Mouse (Mus musculus) heart, embryonic 16.5 days (tissue): ENCODE measurements at regions not wholly inside any gene's neighbourhood (a gene's known extent, or its start where the extent isn't known, plus 50 kb on each side); places are given as distances from the start of the nearest gene placed in this dataset.

Source experiments
- ATAC-seq: fragments of 200-750 bp; cut with Nextera tagmentation; replicated peaks from 2 replicates; pipeline ENCODE4 v1.8.0; 2017; ENCODE audit warnings: moderate number of reproducible peaks; ENCODE audit not compliant: insufficient read depth, low FRiP score; ENCODE audit errors: extremely low read depth
- H3K27ac ChIP-seq: fragments of 300-500 bp; sonication (generic); 2 replicates; pipeline ENCODE4 v1.5.1; 2014; ENCODE audit warnings: mild to moderate bottlenecking, low read length, control low read depth, moderate library complexity
- H3K27me3 ChIP-seq: fragments of 300-500 bp; sonication (generic); 2 replicates; pipeline ENCODE4 v1.6.1; 2014; ENCODE audit warnings: low read length, mixed read lengths; ENCODE audit not compliant: control insufficient read depth, insufficient read depth
- H3K36me3 ChIP-seq: fragments of 300-500 bp; sonication (generic); 2 replicates; pipeline ENCODE4 v1.6.1; 2014; ENCODE audit not compliant: control insufficient read depth, insufficient read depth
- H3K4me1 ChIP-seq: fragments of 300-500 bp; sonication (generic); 2 replicates; pipeline ENCODE4 v1.6.1; 2014; ENCODE audit warnings: low read length, mixed read lengths; ENCODE audit not compliant: control insufficient read depth, insufficient read depth
- H3K4me2 ChIP-seq: fragments of 300-500 bp; sonication (generic); 2 replicates; pipeline ENCODE4 v1.6.1; 2014; ENCODE audit warnings: low read depth, mild to moderate bottlenecking, control low read depth, low read length
- H3K4me3 ChIP-seq: fragments of 300-500 bp; sonication (generic); 2 replicates; pipeline ENCODE4 v1.5.1; 2014; ENCODE audit warnings: mild to moderate bottlenecking, control low read depth, low read length
- H3K9ac ChIP-seq: fragments of 300-500 bp; sonication (generic); 2 replicates; pipeline ENCODE4 v1.6.1; 2014; ENCODE audit warnings: low read length, control low read depth
- H3K9me3 ChIP-seq: fragments of 300-500 bp; sonication (generic); replicated peaks from 2 replicates; pipeline ENCODE4 v1.6.1; 2016; ENCODE audit warnings: low read length; ENCODE audit not compliant: control insufficient read depth
- WGBS: fragments of 180-500 bp; shearing (Covaris S2); extraction: QIAGEN DNeasy Blood & Tissue Kit; methylation state at CpG from one replicate; pipeline ENCODE4 v1.1.7; 2014; 5-methylcytosine and 5-hydroxymethylcytosine counted together

DNA sequence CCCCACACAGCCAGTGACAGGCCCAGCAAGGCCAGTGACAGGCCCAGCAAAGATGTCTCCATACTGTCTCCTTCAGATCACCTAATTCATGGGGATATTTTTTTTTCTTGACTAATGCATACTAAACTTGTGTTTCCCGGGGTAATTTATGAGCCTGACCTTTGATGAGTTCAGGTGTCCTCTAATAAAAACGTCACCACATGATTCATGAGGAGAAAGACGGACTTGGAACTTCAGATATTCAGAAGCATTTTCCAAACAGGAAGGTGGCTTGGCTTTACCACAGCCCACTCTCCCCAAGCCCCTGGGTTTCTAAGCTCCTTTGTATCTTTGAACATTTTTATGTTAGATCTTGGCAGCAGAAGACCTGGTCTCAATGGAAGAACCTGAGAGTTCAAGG is 110.9 kb upstream of the Jarid2 start:
- 69% methylated on average over 3 of the region's 3 CpGs for WGBS
- H3K4me3 ChIP-seq = no peak overlapping the region
- peaks cover 13% of the 10 kb centered on the region for H3K4me1 ChIP-seq

DNA sequence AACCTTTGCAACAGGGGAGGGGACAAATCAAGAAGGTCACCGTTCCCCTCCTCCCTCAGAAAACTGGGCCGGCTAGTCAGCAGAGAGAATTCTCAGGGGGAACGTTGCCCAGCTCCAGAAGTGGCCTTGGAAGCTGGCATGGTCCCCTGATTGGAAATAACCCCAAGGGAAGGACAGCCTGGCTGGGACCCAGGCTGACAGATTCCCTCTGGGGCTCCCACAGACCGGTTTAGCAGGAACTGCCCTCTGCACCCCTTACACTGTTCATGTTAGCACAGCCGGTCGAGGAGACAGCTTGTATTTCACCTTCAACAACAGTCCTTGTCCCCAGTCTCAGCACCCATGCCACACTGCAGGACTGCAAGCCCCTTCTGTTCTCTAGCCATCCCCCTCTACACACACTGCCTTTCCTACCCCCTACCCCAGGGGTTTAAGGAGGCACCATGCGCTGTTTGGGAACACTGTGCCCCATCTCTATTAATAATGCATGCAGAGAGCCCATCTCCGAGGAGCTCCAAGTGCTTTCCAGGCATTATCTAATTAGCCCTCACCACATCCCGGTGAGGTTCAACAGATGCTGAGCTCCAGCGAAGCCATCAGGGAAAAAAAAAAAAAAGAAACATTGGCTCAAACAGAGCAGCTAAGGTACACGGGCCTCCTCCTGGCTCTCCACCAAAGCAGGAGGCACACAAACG is 106.5 kb upstream of the Jarid2 start:
- peak overlapping the region; percentile 36 for H3K4me2 ChIP-seq
- no peaks in the 10 kb centered on the region for H3K9me3 ChIP-seq
- 21% methylated on average over 12 of the region's 12 CpGs for WGBS
- ATAC-seq = peak; percentile 73
- peak overlapping the region; percentile 96 for H3K27ac ChIP-seq
- H3K9ac ChIP-seq = peak overlapping the region; percentile 60
- no peaks in the 10 kb centered on the region for H3K36me3 ChIP-seq
- H3K4me1 ChIP-seq = peaks cover 51% of the 10 kb centered on the region
- H3K4me3 ChIP-seq = no peak overlapping the region; the same call in 1 of the 2 replicates
- H3K27me3 ChIP-seq = no peaks in the 10 kb centered on the region

More for the DNA sequence above, 110.9 kb upstream of the Jarid2 start:
- H3K36me3 ChIP-seq = no peaks in the 10 kb centered on the region
- H3K9ac ChIP-seq = no peak overlapping the region
- no peak overlapping the region for H3K4me2 ChIP-seq
- H3K27ac ChIP-seq = no peak overlapping the region
- ATAC-seq = no peak
- no peaks in the 10 kb centered on the region for H3K9me3 ChIP-seq
- no peaks in the 10 kb centered on the region for H3K27me3 ChIP-seq

DNA sequence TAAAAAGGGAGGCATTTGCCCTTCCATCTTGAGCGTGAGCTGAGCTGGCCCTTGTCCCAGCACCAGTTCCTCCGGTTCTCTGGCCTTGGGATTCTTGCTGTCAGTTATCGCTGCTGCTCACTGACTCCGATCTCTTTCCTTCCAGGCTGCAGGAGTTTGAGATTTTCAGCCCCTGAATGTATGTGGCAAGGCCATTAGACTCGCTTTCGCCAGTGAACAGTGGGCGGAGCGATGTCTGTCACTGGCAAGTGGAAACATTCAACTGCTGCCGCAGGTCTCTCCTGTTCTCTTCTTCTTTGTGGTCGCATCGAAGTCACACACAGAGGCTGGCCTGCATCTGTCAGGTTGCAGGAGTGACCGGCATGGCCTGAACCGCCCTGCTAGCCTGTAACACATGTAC is 104.6 kb upstream of the Jarid2 start:
- Histone ChIP-seq H3K27ac (peak overlapping the region; percentile 61; the same call in 1 of the 2 replicates), H3K9me3 (no peaks in the 10 kb centered on the region), H3K4me1 (peaks cover 55% of the 10 kb centered on the region), H3K4me2 (no peak overlapping the region), H3K4me3 (no peak overlapping the region), H3K27me3 (no peaks in the 10 kb centered on the region), H3K36me3 (no peaks in the 10 kb centered on the region), H3K9ac (peak overlapping the region; percentile 6)
- 51% methylated on average over 13 of the region's 13 CpGs for WGBS
- no peak for ATAC-seq

DNA sequence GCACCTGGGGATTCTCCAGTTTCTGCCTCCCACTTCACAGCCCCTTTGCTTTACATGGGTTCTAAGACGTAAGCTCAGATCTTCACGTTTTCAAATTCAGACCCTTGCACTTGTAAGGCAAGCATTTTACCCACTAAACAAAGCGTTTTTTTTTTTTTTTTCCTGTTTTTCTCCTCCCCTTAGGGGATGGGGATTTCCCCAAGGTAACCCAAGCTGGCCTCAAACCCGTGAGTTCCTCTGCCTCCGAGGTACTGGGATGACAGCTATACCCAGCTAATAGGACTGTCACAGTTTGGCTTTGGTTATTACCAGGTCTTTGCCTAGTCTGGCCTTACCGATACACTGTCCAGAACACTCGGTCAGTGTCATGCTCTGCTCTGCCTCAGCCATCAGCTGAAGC is 103.5 kb upstream of the Jarid2 start:
- Histone ChIP-seq H3K9ac (no peak overlapping the region), H3K27ac (no peak overlapping the region), H3K36me3 (no peaks in the 10 kb centered on the region), H3K4me1 (peaks cover 62% of the 10 kb centered on the region), H3K9me3 (no peaks in the 10 kb centered on the region), H3K4me2 (no peak overlapping the region), H3K27me3 (no peaks in the 10 kb centered on the region), H3K4me3 (no peak overlapping the region)
- 58% methylated on average over 7 of the region's 7 CpGs for WGBS
- no peak for ATAC-seq

DNA sequence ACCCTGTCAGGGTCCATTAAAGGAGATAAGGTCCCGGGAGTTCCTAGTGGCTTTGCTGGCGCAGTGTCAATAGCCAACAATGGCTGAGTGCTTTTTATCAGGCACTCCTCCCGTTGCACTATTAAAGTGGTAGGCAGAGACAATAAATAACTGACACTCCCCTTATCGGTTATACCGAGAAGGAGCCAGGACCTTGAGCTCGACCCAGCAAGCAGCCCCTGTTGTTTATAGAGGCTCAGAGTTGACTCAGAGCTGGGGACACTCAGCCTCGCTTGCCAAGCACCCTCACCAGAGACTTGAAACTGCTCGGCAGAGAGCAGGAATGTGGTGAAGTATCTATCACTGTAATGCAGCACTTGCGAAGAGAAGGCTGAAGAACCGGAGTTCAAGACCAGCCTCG is 102.5 kb upstream of the Jarid2 start:
- Histone ChIP-seq H3K4me2 (0 out of 2 replicates have a peak overlapping the region, but pooled peaks have one; percentile 15), H3K27me3 (no peaks in the 10 kb centered on the region), H3K9ac (0 out of 2 replicates have a peak overlapping the region, but pooled peaks have one; percentile 16), H3K36me3 (no peaks in the 10 kb centered on the region), H3K27ac (peak overlapping the region; percentile 67), H3K4me1 (peaks cover 62% of the 10 kb centered on the region), H3K9me3 (no peaks in the 10 kb centered on the region), H3K4me3 (no peak overlapping the region)
- ATAC-seq = peak; percentile 64
- WGBS = 19% methylated on average over 11 of the region's 11 CpGs

DNA sequence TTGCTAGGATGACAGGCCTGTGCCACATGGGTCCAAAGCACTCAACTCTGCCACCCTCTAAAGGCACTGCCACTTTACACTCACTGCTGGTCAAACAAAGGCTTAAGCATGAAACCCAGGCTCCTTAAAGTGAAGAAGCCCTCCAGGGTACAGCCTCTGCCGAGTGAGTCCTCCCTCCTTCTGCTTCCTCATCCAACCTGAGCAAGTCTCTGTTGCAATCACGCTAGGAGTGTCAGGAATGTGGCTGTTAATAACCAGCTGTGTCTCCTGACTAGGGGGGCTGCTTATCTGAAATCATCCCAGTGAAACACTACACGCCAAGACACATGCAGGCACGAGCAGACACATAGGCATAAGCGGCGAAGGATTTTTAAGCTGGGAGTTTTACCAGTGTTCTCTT is 99.2 kb upstream of the Jarid2 start:
- ATAC-seq = peak; percentile 50; the same call in 1 of the 2 replicates
- Histone ChIP-seq H3K36me3 (no peaks in the 10 kb centered on the region), H3K4me1 (peaks cover 36% of the 10 kb centered on the region), H3K9me3 (0 out of 2 replicates have a peak, but pooled peaks cover 3% of the 10 kb centered on the region), H3K4me3 (no peak overlapping the region), H3K27ac (no peak overlapping the region), H3K27me3 (no peaks in the 10 kb centered on the region), H3K9ac (no peak overlapping the region), H3K4me2 (no peak overlapping the region)
- WGBS = 28% methylated on average over 6 of the region's 6 CpGs

DNA sequence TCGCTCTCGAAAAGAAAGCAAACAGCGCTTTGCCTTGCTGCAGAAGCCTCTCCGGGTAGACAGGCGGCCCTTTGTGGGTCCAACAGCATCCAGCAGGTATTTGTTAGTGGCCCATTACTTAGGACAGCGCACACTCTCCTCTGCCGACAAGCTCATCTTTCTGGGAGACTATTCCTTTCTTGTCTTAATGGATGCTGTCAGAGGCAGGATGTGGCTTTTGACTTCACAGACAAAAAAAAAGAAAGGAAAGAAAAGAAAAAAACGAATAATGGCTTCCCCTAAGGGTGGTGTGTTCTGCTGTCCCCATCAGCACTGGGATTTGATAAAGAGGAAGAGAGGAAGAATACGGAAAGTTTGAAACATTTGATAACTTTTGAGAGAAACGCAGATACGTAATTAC is 94.7 kb upstream of the Jarid2 start:
- Histone ChIP-seq H3K27ac (no peak overlapping the region), H3K9me3 (0 out of 2 replicates have a peak, but pooled peaks cover 3% of the 10 kb centered on the region), H3K27me3 (no peaks in the 10 kb centered on the region), H3K9ac (no peak overlapping the region), H3K4me3 (no peak overlapping the region), H3K36me3 (no peaks in the 10 kb centered on the region), H3K4me1 (peaks cover 14% of the 10 kb centered on the region), H3K4me2 (peak overlapping the region; percentile 37)
- no peak for ATAC-seq
- 38% methylated on average over 11 of the region's 11 CpGs for WGBS

DNA sequence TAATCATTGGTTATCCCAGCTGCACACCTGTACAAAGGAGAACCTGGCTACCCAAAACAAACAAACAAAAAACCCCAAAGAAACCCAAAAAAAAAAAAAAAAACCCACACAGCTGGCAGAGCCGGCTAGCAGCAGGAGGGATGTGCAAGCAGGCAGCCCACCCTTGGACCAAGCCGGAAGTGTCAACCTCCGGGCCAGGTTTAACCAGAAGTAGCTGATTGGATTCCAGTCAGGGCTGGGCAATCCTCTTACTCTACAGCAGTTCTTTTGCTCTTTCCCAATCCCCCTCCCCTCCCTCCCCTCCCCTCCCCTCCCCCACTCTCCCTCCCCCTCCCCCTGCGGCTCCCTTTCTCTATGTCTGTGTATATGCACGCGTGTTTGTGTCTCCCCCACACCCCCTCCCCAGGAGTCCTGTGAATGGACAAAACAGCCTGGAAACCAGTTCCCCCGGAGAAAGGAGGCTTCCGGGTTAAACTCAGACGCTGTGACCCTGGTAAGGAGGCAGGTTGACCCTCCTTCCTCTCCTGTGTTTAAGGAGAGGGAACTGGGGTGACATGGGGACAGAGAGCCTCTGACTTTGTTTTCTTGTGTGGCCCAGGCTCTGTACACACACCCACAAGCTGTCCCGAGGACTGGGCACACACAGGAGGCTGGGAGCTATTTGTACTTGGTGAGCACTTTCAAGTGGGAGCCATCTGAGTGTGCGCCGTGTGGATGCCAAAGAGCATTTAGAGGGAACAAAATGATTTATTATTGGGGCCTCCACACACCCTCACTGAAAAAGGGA is 93.9 kb upstream of the Jarid2 start:
- Histone ChIP-seq H3K9ac (peak overlapping the region; percentile 53; the same call in 1 of the 2 replicates), H3K9me3 (0 out of 2 replicates have a peak, but pooled peaks cover 3% of the 10 kb centered on the region), H3K4me2 (peak overlapping the region; percentile 37), H3K27ac (no peak overlapping the region), H3K27me3 (no peaks in the 10 kb centered on the region), H3K4me3 (0 out of 2 replicates have a peak overlapping the region, but pooled peaks have one; percentile 2), H3K4me1 (peaks cover 8% of the 10 kb centered on the region), H3K36me3 (no peaks in the 10 kb centered on the region)
- no peak; the same call in 1 of the 2 replicates for ATAC-seq
- WGBS = 24% methylated on average over 11 of the region's 12 CpGs

DNA sequence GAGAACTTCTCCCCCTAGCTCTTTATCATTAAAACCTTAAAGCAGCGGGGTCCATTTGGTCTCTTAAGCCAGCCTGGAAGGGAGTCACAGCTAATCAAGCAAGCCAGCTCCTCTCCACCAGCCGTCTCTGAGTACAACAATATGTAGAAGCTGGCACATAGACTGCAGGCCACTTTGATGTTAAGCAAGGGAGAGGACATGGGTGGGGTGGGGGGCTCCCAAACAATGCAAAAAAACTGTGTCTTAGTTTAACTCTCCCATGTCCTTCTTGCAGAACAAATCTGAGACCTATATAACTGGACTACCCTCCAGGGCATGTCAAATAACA is 93.3 kb upstream of the Jarid2 start:
- no peaks in the 10 kb centered on the region for H3K36me3 ChIP-seq
- 46% methylated on average over 2 of the region's 2 CpGs for WGBS
- H3K4me2 ChIP-seq = no peak overlapping the region
- 0 out of 2 replicates have a peak, but pooled peaks cover 3% of the 10 kb centered on the region for H3K9me3 ChIP-seq
- peaks cover 8% of the 10 kb centered on the region for H3K4me1 ChIP-seq
- H3K27ac ChIP-seq = no peak overlapping the region
- H3K4me3 ChIP-seq = no peak overlapping the region
- no peaks in the 10 kb centered on the region for H3K27me3 ChIP-seq
- no peak for ATAC-seq
- H3K9ac ChIP-seq = no peak overlapping the region
